Mouse (Mus musculus) heart, postnatal 0 days (tissue): ENCODE measurements around the gene Gfra1.

ENCODE experiments used
- CTCF ChIP-seq: IDR thresholded peaks from 2 replicates; pipeline ENCODE4 v1.5.1; 2016; ENCODE audit warnings: antibody characterized with exemption, control low read depth, low read depth
- EP300 ChIP-seq: IDR thresholded peaks from 2 replicates; pipeline ENCODE4 v1.6.1; 2016; ENCODE audit warnings: antibody characterized with exemption, low read depth

- no peak for TF ChIP-seq EP300
- TF ChIP-seq CTCF, result no peak
Observed at GRCm38 (mm10) chr19:58358063-58358462, 97.6 kb downstream of the Gfra1 start.
